ENCODE assay signal across 10 mouse cellular contexts in the genomic region with DNA sequence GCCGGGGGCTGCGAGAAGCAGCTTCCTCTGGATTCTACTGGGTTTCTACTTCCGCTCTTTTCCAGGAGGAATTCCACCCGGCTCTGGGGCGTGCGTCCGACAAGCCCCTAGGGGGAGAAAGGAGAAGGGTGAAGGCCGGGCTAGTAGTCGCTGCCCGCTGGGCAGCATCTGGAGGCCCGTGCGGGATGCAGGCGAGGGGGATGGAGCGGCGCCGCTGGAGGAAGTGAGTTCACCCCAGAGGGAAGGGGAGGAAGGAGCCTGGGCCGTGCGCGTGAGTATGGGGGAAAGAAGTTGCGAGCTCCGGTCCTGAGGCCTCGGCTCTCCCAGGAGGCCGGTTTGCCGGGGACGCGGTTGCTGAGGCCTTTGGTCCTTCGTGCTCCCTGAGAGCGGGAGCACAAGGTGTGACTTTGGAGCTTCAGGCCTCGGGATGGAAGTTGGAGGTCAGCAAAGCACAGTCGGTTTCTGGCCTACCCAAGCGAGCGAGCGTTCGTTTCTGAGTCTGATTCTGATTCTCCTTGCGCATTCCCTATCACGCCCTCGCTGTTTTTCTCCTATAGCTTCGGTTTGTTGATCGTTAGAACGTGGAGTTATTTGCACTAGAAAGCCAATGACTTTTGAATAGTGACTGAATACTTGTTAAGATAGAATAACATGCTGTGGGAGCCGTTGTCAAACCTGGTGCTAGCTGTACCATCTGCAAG. TPM values are rescaled to one million over a fixed set of nuclear protein-coding genes. Genes with fewer than 3 reads are reported as not detected.
DNase-seq lines count a peak whose midpoint lies in the region; ATAC-seq lines count a peak whose summit lies in the region.
"Had no signal": no experiment of that assay in that cellular context is flagged by ENCODE, and none has a peak within 500 bp of the region (broad histone marks: within the 10 kb centered on the region; RNA-seq: fewer than 3 reads in every experiment).

No protein-coding gene starts in this region.

- H3K36me3 ChIP-seq in heart, embryonic 16.5 days (ENCODE audit: control insufficient read depth, insufficient read depth), result no peaks in the 10 kb centered on the region
- no peaks in the 10 kb centered on the region for H3K36me3 ChIP-seq in liver, embryonic 12.5 days

- H3K27me3 ChIP-seq in heart, embryonic 16.5 days (ENCODE audit: control insufficient read depth, insufficient read depth, low read length), result 0 out of 2 replicates have a peak, but pooled peaks cover 9% of the 10 kb centered on the region
- peaks cover 98% of the 10 kb centered on the region for H3K27me3 ChIP-seq in liver, embryonic 12.5 days (replicated peaks)

- 0 out of 2 replicates have a peak, but pooled peaks have one; percentile 32 for ATAC-seq in common myeloid progenitor, adult 5-6 weeks (replicated peaks; ENCODE audit: low read depth, poor library complexity, severe bottlenecking)
- peak; percentile 56 for ATAC-seq in heart, embryonic 16.5 days (replicated peaks; ENCODE audit: extremely low read depth, insufficient read depth, low FRiP score)
- ATAC-seq in liver, embryonic 12.5 days, result no peak

- peak; percentile 69 for DNase-seq in ES-CJ7 (ENCODE audit: low read depth, low spot score)
- DNase-seq in yolk sac, embryonic 10.5 days (ENCODE audit: low spot score), result no peak
- DNase-seq in adrenal gland, postnatal 25 days, result no peak
- no peak for DNase-seq in left cerebral cortex, adult 9 months (ENCODE audit: low spot score in 2 of 2)
- DNase-seq in cerebellum, postnatal 14 days, result no peak
- DNase-seq: adrenal gland, adult 2 months; thymus, adult 2 months had no signal

- H3K27ac ChIP-seq in heart, embryonic 16.5 days (ENCODE audit: low read length), result peak overlapping the region; percentile 67
- H3K27ac ChIP-seq in liver, embryonic 12.5 days, result no peak overlapping the region

- peaks cover 26% of the 10 kb centered on the region for H3K4me1 ChIP-seq in heart, embryonic 16.5 days (ENCODE audit: control insufficient read depth, insufficient read depth, low read length)
- H3K4me1 ChIP-seq in liver, embryonic 12.5 days, result no peaks in the 10 kb centered on the region

- H3K4me3 ChIP-seq in heart, embryonic 16.5 days (ENCODE audit: low read length), result peak overlapping the region; percentile 50
- H3K4me3 ChIP-seq in liver, embryonic 12.5 days, result no peak overlapping the region

- H3K9ac ChIP-seq in heart, embryonic 16.5 days (ENCODE audit: low read length), result peak overlapping the region; percentile 77
- no peak overlapping the region for H3K9ac ChIP-seq in liver, embryonic 12.5 days

- H3K9me3 ChIP-seq in heart, embryonic 16.5 days (replicated peaks; ENCODE audit: control insufficient read depth, low read length), result no peaks in the 10 kb centered on the region
- H3K9me3 ChIP-seq in liver, embryonic 12.5 days (replicated peaks), result no peaks in the 10 kb centered on the region

- 4% methylated on average over 41 of the region's 41 CpGs for WGBS in heart, embryonic 16.5 days
- 4% methylated on average over 41 of the region's 41 CpGs for WGBS in liver, embryonic 12.5 days (ENCODE audit: insufficient replicate concordance)

- H3K4me2 ChIP-seq in heart, embryonic 16.5 days (ENCODE audit: low read depth, low read length), result peak overlapping the region; percentile 72
- peak overlapping the region; percentile 25; the same call in 1 of the 2 replicates for H3K4me2 ChIP-seq in liver, embryonic 12.5 days

RNA-seq across cellular contexts. Expression of a gene that starts 20.2 kb away (rescaled TPM):
- not detected in 2 replicates for total RNA-seq in common myeloid progenitor, adult 5-6 weeks (2017)
- 9.0 and 9.3 TPM in 2 replicates for polyA plus RNA-seq in heart, embryonic 16.5 days (2015; fragmentation: Nextera tagmentation; extraction: Ambion mirVana)
- 2.5 and 2.6 TPM in 2 replicates for polyA plus RNA-seq in liver, embryonic 12.5 days (2016; fragmentation: Nextera tagmentation; extraction: Ambion mirVana)
- 31.1 and 40.4 TPM in 2 replicates for total RNA-seq in adrenal gland, postnatal 25 days (2021)

Comparison
In these comparisons a context has a peak if more than half of its experiments do, and no peak if none do; other contexts are left out.
1. RNA of a gene that starts 20.2 kb away (total RNA-seq): 31.1 to 40.4 TPM in adrenal gland, postnatal 25 days; not detected in common myeloid progenitor, adult 5-6 weeks; every median in the first group is over 10 times any median in the second.